Mouse (Mus musculus) hindbrain, embryonic 14.5 days (tissue): ENCODE data around the gene Stk25. TPM values are rescaled to one million over a fixed set of nuclear protein-coding genes. Genes with fewer than 3 reads are reported as not detected.

Experiments used
- ATAC-seq: fragments of 200-750 bp; cut with Nextera tagmentation; 2 replicates; pipeline ENCODE4 v1.8.0; 2017; ENCODE audit warnings: moderate number of reproducible peaks, mild to moderate bottlenecking, moderate TSS enrichment, moderate library complexity; ENCODE audit not compliant: low FRiP score
- DNase-seq: peaks from one replicate; pipeline ENCODE4 v3.0.0-alpha.2; 2015; ENCODE audit warnings: low spot score
- H3K27ac ChIP-seq: fragments of 300-500 bp; sonication (generic); 2 replicates; pipeline ENCODE4 v1.5.1; 2014; ENCODE audit warnings: mild to moderate bottlenecking, moderate library complexity
- H3K27me3 ChIP-seq: fragments of 300-500 bp; sonication (generic); 2 replicates; pipeline ENCODE4 v1.6.1; 2014; ENCODE audit warnings: mild to moderate bottlenecking, low read length, mixed read lengths; ENCODE audit not compliant: control insufficient read depth, insufficient read depth
- H3K36me3 ChIP-seq: fragments of 300-500 bp; sonication (generic); replicated peaks from 2 replicates; pipeline ENCODE4 v1.6.1; 2014; ENCODE audit not compliant: control insufficient read depth, insufficient read depth
- H3K4me1 ChIP-seq: fragments of 300-500 bp; sonication (generic); replicated peaks from 2 replicates; pipeline ENCODE4 v1.6.1; 2014; ENCODE audit warnings: antibody characterized with exemption, low read length, mixed read lengths; ENCODE audit not compliant: control insufficient read depth, insufficient read depth
- H3K4me2 ChIP-seq: fragments of 300-500 bp; sonication (generic); replicated peaks from 2 replicates; pipeline ENCODE4 v1.6.1; 2014; ENCODE audit warnings: mild to moderate bottlenecking, moderate library complexity
- H3K4me3 ChIP-seq: fragments of 300-500 bp; sonication (generic); replicated peaks from 2 replicates; pipeline ENCODE4 v1.5.1; 2014; ENCODE audit warnings: mild to moderate bottlenecking, low read length
- H3K9ac ChIP-seq: fragments of 300-500 bp; sonication (generic); 2 replicates; pipeline ENCODE4 v1.6.1; 2014
- H3K9me3 ChIP-seq: fragments of 300-500 bp; sonication (generic); 2 replicates; pipeline ENCODE4 v1.6.1; 2016; ENCODE audit warnings: low read length; ENCODE audit not compliant: control insufficient read depth
- WGBS: fragments of 180-500 bp; shearing (Covaris S2); extraction: QIAGEN DNeasy Blood & Tissue Kit; methylation state at CpG from one replicate; pipeline ENCODE4 v1.1.7; 2014; 5-methylcytosine and 5-hydroxymethylcytosine counted together
- polyA plus RNA-seq: library from polyadenylated mRNA; unstranded; fragments of >200 nt; fragmentation: Nextera tagmentation; extraction: Ambion mirVana; gene quantifications from 2 replicates; pipeline ENCODE4 v1.2.1, GENCODE M21; 2014

The Stk25 gene
- polyA plus RNA-seq, 1 experiment from 2014 or later = 354 TPM

DNA sequence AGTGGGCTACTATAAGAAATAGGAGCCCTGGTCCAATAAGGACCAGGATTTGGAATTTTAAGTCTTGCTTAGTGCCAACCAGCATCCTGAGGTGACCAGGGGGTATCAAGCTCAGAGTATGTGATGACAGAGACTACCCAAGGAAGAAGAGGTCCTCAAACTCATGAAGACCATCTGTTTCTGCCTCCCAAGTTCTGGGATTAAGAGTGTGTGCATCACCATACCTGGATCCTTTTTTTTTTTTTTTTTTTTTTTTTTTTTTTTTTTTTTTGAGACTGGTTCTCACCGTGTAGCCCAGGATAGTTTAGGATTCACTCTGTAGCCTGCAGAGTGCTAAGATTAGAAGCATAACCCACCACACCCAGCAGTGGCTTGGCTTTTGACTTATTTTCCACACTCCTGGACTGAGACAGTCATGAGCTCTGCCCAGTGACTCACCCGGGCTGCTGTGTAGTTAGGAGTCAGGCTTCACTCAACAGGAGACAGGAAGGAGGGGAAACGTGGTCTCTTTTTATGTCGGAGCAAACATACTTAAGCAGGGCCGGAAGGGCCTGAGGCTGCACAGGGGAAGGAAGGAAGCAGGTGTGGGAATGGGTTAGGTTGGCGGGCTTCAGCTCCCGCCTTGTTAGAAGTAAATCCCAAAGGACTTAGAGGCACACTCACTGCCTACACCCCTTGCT lies 21.6 kb upstream of the Stk25 start:
- ATAC-seq = no peak
- no peak overlapping the region for H3K27ac ChIP-seq
- H3K9me3 ChIP-seq = no peaks in the 10 kb centered on the region
- H3K36me3 ChIP-seq = no peaks in the 10 kb centered on the region
- H3K4me3 ChIP-seq = no peak overlapping the region
- H3K27me3 ChIP-seq = 0 out of 2 replicates have a peak, but pooled peaks cover 6% of the 10 kb centered on the region
- H3K9ac ChIP-seq = no peak overlapping the region
- no peak for DNase-seq
- no peaks in the 10 kb centered on the region for H3K4me1 ChIP-seq
- no peak overlapping the region for H3K4me2 ChIP-seq
- WGBS = 74% methylated on average over 7 of the region's 7 CpGs

- Histone ChIP-seq H3K36me3 (no peaks in the 10 kb centered on the region), H3K27ac (no peak overlapping the region), H3K4me1 (no peaks in the 10 kb centered on the region), H3K9ac (no peak overlapping the region), H3K9me3 (no peaks in the 10 kb centered on the region), H3K4me3 (no peak overlapping the region), H3K4me2 (no peak overlapping the region), H3K27me3 (no peaks in the 10 kb centered on the region)
- ATAC-seq (no peak), DNase-seq (no peak)
- WGBS = 76% methylated on average over 2 of the region's 2 CpGs
Measured at GRCm38 (mm10) chr1:93678386-93678785, 19.9 kb upstream of the Stk25 start.

DNA sequence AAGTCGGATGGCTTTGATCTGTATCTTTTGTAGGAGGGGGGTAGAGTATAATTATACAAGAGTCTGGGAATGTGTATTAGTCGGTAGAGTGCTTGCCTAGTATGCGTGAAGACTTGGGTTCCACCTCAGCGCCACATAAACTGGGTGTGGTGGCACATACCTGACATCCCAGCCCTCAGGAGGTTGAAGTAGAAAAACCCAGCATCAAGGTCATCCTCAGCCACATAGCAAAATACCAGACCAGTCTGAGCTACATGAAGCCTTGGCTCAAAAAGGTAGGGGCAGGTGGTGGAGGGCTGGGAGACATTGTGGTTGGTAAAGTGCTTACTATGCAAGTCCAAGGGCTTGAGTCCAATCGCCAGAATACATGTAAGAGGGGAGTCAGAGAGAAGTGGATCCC lies 14.2 kb upstream of the Stk25 start:
- no peaks in the 10 kb centered on the region for H3K36me3 ChIP-seq
- no peaks in the 10 kb centered on the region for H3K9me3 ChIP-seq
- H3K9ac ChIP-seq = no peak overlapping the region
- DNase-seq = no peak
- no peak overlapping the region for H3K4me3 ChIP-seq
- ATAC-seq = no peak
- H3K4me2 ChIP-seq = no peak overlapping the region
- H3K4me1 ChIP-seq = peaks cover 9% of the 10 kb centered on the region; the same call in 1 of the 2 replicates
- 95% methylated on average over 5 of the region's 5 CpGs for WGBS
- H3K27ac ChIP-seq = no peak overlapping the region
- no peaks in the 10 kb centered on the region for H3K27me3 ChIP-seq

GRCm38 (mm10) chr1:93669941-93670340 lies 11.5 kb upstream of the Stk25 start:
- H3K9me3 ChIP-seq = no peaks in the 10 kb centered on the region
- ATAC-seq (no peak), DNase-seq (no peak)

GRCm38 (mm10) chr1:93668791-93669548 lies 10.5 kb upstream of the Stk25 start:
- peak; percentile 82 for ATAC-seq
- H3K9ac ChIP-seq = peak overlapping the region; percentile 50
- H3K4me1 ChIP-seq = peaks cover 9% of the 10 kb centered on the region; the same call in 1 of the 2 replicates
- peak overlapping the region; percentile 57; the same call in 1 of the 2 replicates for H3K27ac ChIP-seq
- H3K4me3 ChIP-seq = peak overlapping the region; percentile 28
- peak; percentile 72 for DNase-seq
- H3K27me3 ChIP-seq = no peaks in the 10 kb centered on the region
- H3K9me3 ChIP-seq = no peaks in the 10 kb centered on the region
- 9% methylated on average over 17 of the region's 17 CpGs for WGBS
- H3K4me2 ChIP-seq = peak overlapping the region; percentile 56
- H3K36me3 ChIP-seq = no peaks in the 10 kb centered on the region

More at GRCm38 (mm10) chr1:93669941-93670340, 11.5 kb upstream of the Stk25 start:
- Histone ChIP-seq H3K4me3 (no peak overlapping the region), H3K36me3 (no peaks in the 10 kb centered on the region), H3K4me1 (peaks cover 9% of the 10 kb centered on the region; the same call in 1 of the 2 replicates), H3K27ac (no peak overlapping the region), H3K27me3 (no peaks in the 10 kb centered on the region), H3K4me2 (no peak overlapping the region), H3K9ac (no peak overlapping the region)

- H3K36me3 ChIP-seq = no peaks in the 10 kb centered on the region
- no peak overlapping the region for H3K4me2 ChIP-seq
- no peak overlapping the region for H3K9ac ChIP-seq
- DNase-seq = no peak
- H3K4me1 ChIP-seq = peaks cover 9% of the 10 kb centered on the region; the same call in 1 of the 2 replicates
- no peak overlapping the region for H3K27ac ChIP-seq
- ATAC-seq = no peak
- no peaks in the 10 kb centered on the region for H3K27me3 ChIP-seq
- H3K9me3 ChIP-seq = no peaks in the 10 kb centered on the region
- no peak overlapping the region for H3K4me3 ChIP-seq
- 30% methylated on average over 13 of the region's 13 CpGs for WGBS
Measured at GRCm38 (mm10) chr1:93667760-93668400, 9.4 kb upstream of the Stk25 start.

DNA sequence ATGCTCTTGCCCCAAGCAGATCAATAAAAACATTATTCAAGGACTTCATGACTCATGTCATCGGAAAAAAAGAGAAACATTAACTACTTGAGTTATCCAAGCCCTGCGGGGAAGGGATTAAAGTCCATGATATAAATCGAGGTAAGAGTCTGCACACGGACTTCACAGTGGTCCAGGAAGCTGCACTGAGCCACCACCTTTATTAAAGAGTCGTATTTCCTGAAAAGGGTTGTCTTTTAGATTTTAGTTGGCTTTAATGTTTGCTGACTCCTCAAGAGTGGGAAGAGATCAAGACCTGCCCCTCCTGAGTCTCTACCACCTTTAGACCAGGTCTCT lies 1.5 kb downstream of the Stk25 start:
- DNase-seq (no peak), ATAC-seq (no peak)
- WGBS = 78% methylated on average over 5 of the region's 5 CpGs
- Histone ChIP-seq H3K4me3 (no peak overlapping the region), H3K27ac (no peak overlapping the region), H3K4me2 (no peak overlapping the region), H3K4me1 (no peaks in the 10 kb centered on the region), H3K9ac (no peak overlapping the region), H3K9me3 (no peaks in the 10 kb centered on the region), H3K36me3 (no peaks in the 10 kb centered on the region), H3K27me3 (no peaks in the 10 kb centered on the region)

DNA sequence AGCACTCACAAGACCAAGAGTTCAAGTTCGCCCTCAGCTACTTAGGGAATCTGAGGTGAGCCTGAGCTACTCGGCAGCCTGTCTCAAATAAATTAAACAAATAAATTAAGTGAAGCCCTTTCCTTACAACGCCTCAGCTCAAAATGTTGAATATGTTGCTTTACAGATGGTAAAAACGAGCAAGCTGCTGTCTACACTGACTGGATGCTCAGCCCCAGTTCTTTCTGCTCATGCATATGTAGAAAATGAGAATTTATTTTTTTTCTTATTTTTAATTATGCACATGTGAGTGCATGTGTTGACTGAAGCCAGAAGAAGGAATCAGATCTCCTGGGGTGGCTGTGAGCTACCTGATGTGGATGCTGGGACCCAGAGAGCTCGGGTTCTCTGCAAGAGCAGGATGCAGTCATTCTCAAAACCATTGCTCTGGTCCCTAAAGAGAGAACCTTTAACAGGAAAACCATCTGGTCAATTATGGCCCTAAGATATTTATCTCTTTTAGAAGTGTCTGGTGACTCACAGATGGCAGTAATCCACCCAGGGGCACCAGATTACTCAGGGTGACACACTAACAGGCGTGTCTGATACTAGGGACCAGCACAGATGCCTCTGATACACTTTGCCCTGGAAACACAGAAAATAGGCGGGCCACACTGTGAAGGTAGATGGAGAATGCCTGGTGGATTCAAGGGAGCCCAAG lies 2.0 kb downstream of the Stk25 start:
- Histone ChIP-seq H3K4me2 (no peak overlapping the region), H3K4me1 (no peaks in the 10 kb centered on the region), H3K27ac (no peak overlapping the region), H3K9ac (no peak overlapping the region), H3K36me3 (no peaks in the 10 kb centered on the region), H3K4me3 (no peak overlapping the region), H3K9me3 (peaks cover 2% of the 10 kb centered on the region; the same call in 1 of the 2 replicates), H3K27me3 (no peaks in the 10 kb centered on the region)
- ATAC-seq (no peak), DNase-seq (no peak)
- WGBS = 73% methylated on average over 7 of the region's 7 CpGs

DNA sequence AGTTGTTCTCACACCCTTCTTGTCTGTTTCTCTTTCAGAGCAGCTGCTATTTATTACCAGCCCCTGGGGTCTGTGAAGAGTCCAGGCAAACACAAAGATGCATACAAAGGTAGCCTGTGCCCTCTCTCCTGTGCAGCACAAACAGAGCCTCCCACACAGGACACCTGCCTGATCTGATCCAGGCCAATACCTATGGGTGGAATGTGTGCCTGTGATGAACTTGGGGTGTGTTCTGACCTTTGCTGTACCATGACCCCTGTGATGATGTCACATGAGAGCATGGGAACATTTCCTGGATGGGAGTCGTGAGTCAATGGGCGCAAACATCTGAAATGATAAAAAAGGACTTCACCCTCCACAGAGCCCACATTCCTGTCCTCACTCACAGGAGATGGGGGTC lies 3.7 kb downstream of the Stk25 start:
- no peak overlapping the region for H3K9ac ChIP-seq
- H3K9me3 ChIP-seq = peaks cover 3% of the 10 kb centered on the region; the same call in 1 of the 2 replicates
- H3K27ac ChIP-seq = no peak overlapping the region
- 95% methylated on average over 2 of the region's 2 CpGs for WGBS
- no peaks in the 10 kb centered on the region for H3K27me3 ChIP-seq
- DNase-seq (no peak), ATAC-seq (no peak)
- H3K4me1 ChIP-seq = no peaks in the 10 kb centered on the region
- H3K4me3 ChIP-seq = no peak overlapping the region
- H3K36me3 ChIP-seq = no peaks in the 10 kb centered on the region
- H3K4me2 ChIP-seq = no peak overlapping the region
